14 mouse cellular contexts compared by ENCODE assay signal in genomic region chr17:65243716-65244115, GRCm38 (mm10).
"Had no signal": no experiment of that assay in that cellular context is flagged by ENCODE, and none has a peak within 500 bp of the region (broad histone marks: within the 10 kb centered on the region; RNA-seq: fewer than 3 reads in every experiment).

No protein-coding gene starts in this region.

- H3K9me3 ChIP-seq: limb, embryonic 13.5 days; neural tube, embryonic 13.5 days had no signal

- H3K4me3 ChIP-seq: limb, embryonic 13.5 days; midbrain, embryonic 13.5 days; neural tube, embryonic 13.5 days had no signal

- H3K27me3 ChIP-seq: limb, embryonic 13.5 days; midbrain, embryonic 13.5 days; neural tube, embryonic 13.5 days had no signal

- H3K36me3 ChIP-seq: limb, embryonic 13.5 days; midbrain, embryonic 13.5 days; neural tube, embryonic 13.5 days had no signal

- H3K4me1 ChIP-seq: limb, embryonic 13.5 days; midbrain, embryonic 13.5 days had no signal

- H3K9ac ChIP-seq: limb, embryonic 13.5 days; liver, embryonic 14.5 days; midbrain, embryonic 13.5 days; neural tube, embryonic 13.5 days had no signal

- ATAC-seq: midbrain, embryonic 13.5 days had no signal

- DNase-seq: kidney, adult 9 months; kidney, postnatal 36 days; layer of hippocampus, adult 9-11 months; layer of hippocampus, postnatal 36 days; lung, adult 18-20 months; right cerebral cortex, adult 18-20 months; right cerebral cortex, postnatal 25 days; thymus, postnatal 4 days had no signal

- H3K27ac ChIP-seq: kidney, postnatal 0 days; limb, embryonic 13.5 days; liver, embryonic 14.5 days; midbrain, embryonic 13.5 days; neural tube, embryonic 13.5 days; stomach, postnatal 0 days had no signal

- H3K4me2 ChIP-seq: limb, embryonic 13.5 days; midbrain, embryonic 13.5 days; neural tube, embryonic 13.5 days had no signal
